Mouse (Mus musculus) MEL (cell line): ENCODE results near the gene Amt. TPM values are rescaled to one million over a fixed set of nuclear protein-coding genes. Genes with fewer than 3 reads are reported as not detected.

Experiments
- DNase-seq: peaks from one replicate; pipeline ENCODE4 v3.0.0; 2011; ENCODE audit warnings: low read depth, low spot score
- H3K27ac ChIP-seq: 2 replicates; pipeline ENCODE4 v1.5.1; 2012; ENCODE audit warnings: low read depth, mild to moderate bottlenecking, control low read depth, low read length, moderate library complexity; ENCODE audit not compliant: control insufficient read depth
- H3K27me3 ChIP-seq, 2 experiments: fragments of 150-350 bp in 1 of 2; sonication (generic) in 1 of 2; 2 replicates each; pipeline ENCODE4 v1.6.1; 2012; ENCODE audit warnings: low read length in 2 of 2, mild to moderate bottlenecking in 2 of 2, improper control_type of control experiment in 1 of 2, moderate library complexity in 1 of 2; ENCODE audit not compliant: insufficient read depth in 2 of 2, control insufficient read depth in 1 of 2
- H3K36me3 ChIP-seq, 2 experiments: 2 replicates each; pipeline ENCODE4 v1.6.1; 2012 to 2014; ENCODE audit warnings: low read length in 2 of 2, improper control_type of control experiment in 1 of 2, inconsistent platforms in 1 of 2, mild to moderate bottlenecking in 1 of 2; ENCODE audit not compliant: insufficient read depth in 2 of 2, control insufficient read depth in 1 of 2
- H3K4me1 ChIP-seq, 2 experiments: fragments of 150-350 bp in 1 of 2; sonication (generic) in 1 of 2; 2 replicates each; pipeline ENCODE4 v1.6.1; 2012; ENCODE audit warnings: low read length in 2 of 2, improper control_type of control experiment in 1 of 2, mild to moderate bottlenecking in 1 of 2; ENCODE audit not compliant: insufficient read depth in 2 of 2, control insufficient read depth in 1 of 2
- H3K4me3 ChIP-seq, 2 experiments: fragments of 150-350 bp in 1 of 2; sonication (generic) in 1 of 2; 2 replicates each; pipeline ENCODE4 v1.5.1; 2012; ENCODE audit warnings: low read depth in 2 of 2, low read length in 2 of 2, mild to moderate bottlenecking in 2 of 2, moderate library complexity in 2 of 2, control low read depth in 1 of 2, improper control_type of control experiment in 1 of 2; ENCODE audit not compliant: control insufficient read depth in 1 of 2, insufficient read depth in 1 of 2
- H3K79me2 ChIP-seq: 2 replicates; pipeline ENCODE4 v1.6.1; 2012; ENCODE audit warnings: mild to moderate bottlenecking, low read length, moderate library complexity; ENCODE audit not compliant: control insufficient read depth, poor library complexity, insufficient read depth
- H3K9ac ChIP-seq: 2 replicates; pipeline ENCODE4 v1.6.1; 2012; ENCODE audit warnings: low read depth, mild to moderate bottlenecking, control low read depth, low read length, moderate library complexity; ENCODE audit not compliant: control insufficient read depth, poor library complexity, severe bottlenecking
- H3K9me3 ChIP-seq: fragments of 150-350 bp; sonication (generic); replicated peaks from 2 replicates; pipeline ENCODE4 v1.6.1; 2012; ENCODE audit warnings: mild to moderate bottlenecking, low read length, improper control_type of control experiment, moderate library complexity; ENCODE audit not compliant: insufficient read depth
- BHLHE40 ChIP-seq: IDR thresholded peaks from 2 replicates; pipeline ENCODE4 v1.6.1; 2012; ENCODE audit warnings: low read depth, mild to moderate bottlenecking, inconsistent platforms, low read length, improper control_type of control experiment, borderline replicate concordance
- CHD2 ChIP-seq: IDR thresholded peaks from 2 replicates; pipeline ENCODE4 v1.6.1; 2011; ENCODE audit warnings: low read length, improper control_type of control experiment
- CTCF ChIP-seq, 3 experiments: IDR thresholded peaks in 2 of 3; conservative IDR thresholded peaks in 1 of 3; 2 replicates each; pipeline ENCODE4 v1.5.1; 2011 to 2012; ENCODE audit warnings: low read length in 3 of 3, low read depth in 2 of 3, mild to moderate bottlenecking in 2 of 3, improper control_type of control experiment in 1 of 3, inconsistent platforms in 1 of 3, mixed read lengths in 1 of 3, moderate library complexity in 1 of 3; ENCODE audit not compliant: control insufficient read depth in 1 of 3, insufficient read depth in 1 of 3, poor library complexity in 1 of 3, severe bottlenecking in 1 of 3
- E2F4 ChIP-seq: IDR thresholded peaks from 2 replicates; pipeline ENCODE4 v1.6.1; 2011; ENCODE audit warnings: low read depth, low read length, improper control_type of control experiment, borderline replicate concordance
- ELF1 ChIP-seq: IDR thresholded peaks from 2 replicates; pipeline ENCODE4 v1.6.1; 2014; ENCODE audit warnings: low read depth, mild to moderate bottlenecking, inconsistent platforms, low read length, improper control_type of control experiment, moderate library complexity
- ETS1 ChIP-seq: IDR thresholded peaks from 2 replicates; pipeline ENCODE4 v1.6.1; 2012; ENCODE audit warnings: low read depth, mild to moderate bottlenecking, inconsistent platforms, low read length, improper control_type of control experiment, moderate library complexity
- GABPA ChIP-seq: IDR thresholded peaks from 2 replicates; pipeline ENCODE4 v1.6.1; 2012; ENCODE audit warnings: low read depth, mild to moderate bottlenecking, inconsistent platforms, low read length, improper control_type of control experiment, moderate library complexity
- GATA1 ChIP-seq: IDR thresholded peaks from 2 replicates; pipeline ENCODE4 v1.6.1; 2011; ENCODE audit warnings: low read depth, low read length, improper control_type of control experiment
- JUND ChIP-seq: IDR thresholded peaks from 2 replicates; pipeline ENCODE4 v1.6.1; 2011; ENCODE audit warnings: low read depth, mild to moderate bottlenecking, improper control_type of control experiment, low read length
- KAT2A ChIP-seq: conservative IDR thresholded peaks from 2 replicates; pipeline ENCODE4 v1.6.1; 2012; ENCODE audit warnings: low read depth, low read length, improper control_type of control experiment, inconsistent platforms
- MAFK ChIP-seq: IDR thresholded peaks from 2 replicates; pipeline ENCODE4 v1.6.1; 2011; ENCODE audit warnings: low read depth, mild to moderate bottlenecking, low read length, improper control_type of control experiment, borderline replicate concordance
- MAX ChIP-seq: IDR thresholded peaks from 2 replicates; pipeline ENCODE4 v1.6.1; 2011; ENCODE audit warnings: low read length, improper control_type of control experiment
- MEF2A ChIP-seq: IDR thresholded peaks from 2 replicates; pipeline ENCODE4 v1.6.1; 2014; ENCODE audit warnings: low read depth, mild to moderate bottlenecking, inconsistent platforms, low read length, improper control_type of control experiment; ENCODE audit not compliant: poor library complexity, insufficient replicate concordance, severe bottlenecking; ENCODE audit errors: extremely low read depth
- MXI1 ChIP-seq: IDR thresholded peaks from 2 replicates; pipeline ENCODE4 v1.6.1; 2011; ENCODE audit warnings: mild to moderate bottlenecking, low read depth, low read length, improper control_type of control experiment
- NELFE ChIP-seq: IDR thresholded peaks from 2 replicates; pipeline ENCODE4 v1.6.1; 2011; ENCODE audit warnings: low read depth, low read length, improper control_type of control experiment
- NRF1 ChIP-seq: IDR thresholded peaks from 2 replicates; pipeline ENCODE4 v1.6.1; 2014; ENCODE audit warnings: low read depth, mild to moderate bottlenecking, inconsistent platforms, low read length, improper control_type of control experiment, moderate library complexity; ENCODE audit not compliant: poor library complexity, insufficient read depth, severe bottlenecking
- POLR2AphosphoS5 ChIP-seq: IDR thresholded peaks from 2 replicates; pipeline ENCODE4 v1.6.1; 2012; ENCODE audit warnings: low read depth, borderline replicate concordance, mild to moderate bottlenecking, inconsistent platforms, low read length, moderate library complexity, mixed read lengths
- RAD21 ChIP-seq: IDR thresholded peaks from 2 replicates; pipeline ENCODE4 v1.6.1; 2011; ENCODE audit warnings: mild to moderate bottlenecking, low read depth, low read length, improper control_type of control experiment
- SIN3A ChIP-seq: IDR thresholded peaks from 2 replicates; pipeline ENCODE4 v1.6.1; 2012; ENCODE audit warnings: low read length, improper control_type of control experiment, inconsistent platforms
- SMC3 ChIP-seq: IDR thresholded peaks from 2 replicates; pipeline ENCODE4 v1.6.1; 2011; ENCODE audit warnings: low read depth, low read length, improper control_type of control experiment
- TAL1 ChIP-seq: IDR thresholded peaks from 2 replicates; pipeline ENCODE4 v1.6.1; 2012; ENCODE audit warnings: mild to moderate bottlenecking, inconsistent platforms, low read length, moderate library complexity, mixed read lengths
- TBP ChIP-seq: IDR thresholded peaks from 2 replicates; pipeline ENCODE4 v1.8.0; 2011; ENCODE audit warnings: low read depth, low read length, improper control_type of control experiment
- USF2 ChIP-seq, 2 experiments: IDR thresholded peaks; 2 replicates each; pipeline ENCODE4 v1.6.1; 2011 to 2012; ENCODE audit warnings: improper control_type of control experiment in 2 of 2, low read length in 2 of 2, borderline replicate concordance in 1 of 2, inconsistent platforms in 1 of 2, low read depth in 1 of 2, mild to moderate bottlenecking in 1 of 2; ENCODE audit not compliant: insufficient read depth in 1 of 2
- ZC3H11A ChIP-seq: IDR thresholded peaks from 2 replicates; pipeline ENCODE4 v1.6.1; 2012; ENCODE audit warnings: low read depth, mild to moderate bottlenecking, inconsistent platforms, low read length, improper control_type of control experiment
- ZKSCAN1 ChIP-seq: IDR thresholded peaks from 2 replicates; pipeline ENCODE4 v1.6.1; 2012; ENCODE audit warnings: low read depth, mild to moderate bottlenecking, inconsistent platforms, low read length, improper control_type of control experiment, moderate library complexity
- ZMIZ1 ChIP-seq: IDR thresholded peaks from 2 replicates; pipeline ENCODE4 v1.6.1; 2012; ENCODE audit warnings: low read depth, mild to moderate bottlenecking, inconsistent platforms, low read length, improper control_type of control experiment, moderate library complexity
- ZNF384 ChIP-seq: IDR thresholded peaks from 2 replicates; pipeline ENCODE4 v1.6.1; 2012; ENCODE audit warnings: low read depth, mild to moderate bottlenecking, inconsistent platforms, low read length, improper control_type of control experiment
- polyA plus RNA-seq, 2 experiments: library from polyadenylated mRNA; stranded (reverse) in 1 of 2; unstranded in 1 of 2; fragments of >175 nt in 1 of 2; fragments of >200 nt in 1 of 2; gene quantifications; 2 replicates each; pipeline versions ENCODE4 v1.2.1 to v1.2.4; 2012; ENCODE audit warnings: low replicate concordance in 2 of 2, low read depth in 1 of 2; ENCODE audit not compliant: insufficient read length in 2 of 2, insufficient read depth in 1 of 2, missing spikeins in 1 of 2
- total RNA-seq: library from RNA; depleted of rRNA; stranded (reverse); fragments of 300-350 nt; gene quantifications from 2 replicates; pipeline ENCODE4 v1.2.3, GENCODE M21; 2012; rRNA removed

Gene Amt
- 0.15 and 0.26 TPM in 2 replicates for total RNA-seq
- under 1 TPM in 1 of 2 experiments, not detected in 1; 0.58 TPM for polyA plus RNA-seq

- DNase-seq = no peak
- no peak within 1 kb of the TSS for H3K27ac ChIP-seq
- TF ChIP-seq TAL1 (no peak), E2F4 (no peak), SMC3 (no peak), TBP (no peak), JUND (no peak), MAFK (no peak), MXI1 (no peak), ELF1 (no peak), ZKSCAN1 (no peak), MEF2A (no peak), POLR2AphosphoS5 (no peak), SIN3A (no peak), MAX (no peak), RAD21 (no peak), ZMIZ1 (no peak), NELFE (no peak), ETS1 (no peak)
- TF ChIP-seq, all 39 proteins: peak for 0
- H3K79me2 ChIP-seq = no peaks in the 10 kb centered on the region
- H3K4me3 ChIP-seq = no peak within 1 kb of the TSS
- no peaks in the 10 kb centered on the region for H3K36me3 ChIP-seq
- no peaks in the 10 kb centered on the region for H3K4me1 ChIP-seq
- no peaks in the 10 kb centered on the region for H3K9me3 ChIP-seq
- no peak within 1 kb of the TSS for H3K9ac ChIP-seq
- H3K27me3 ChIP-seq = no peaks in the 10 kb centered on the region
Measured at GRCm38 (mm10) chr9:108296453-108297355, at the start of gene Amt. Amt (plus strand) TSS chr9:108296853.

GRCm38 (mm10) chr9:108248957-108249356, 47.7 kb upstream of the Amt start:
- Histone ChIP-seq H3K27me3 (no peaks in the 10 kb centered on the region), H3K9ac (no peak overlapping the region), H3K4me3 (no peak overlapping the region), H3K4me1 (peaks cover 7 to 9% of the 10 kb centered on the region in 2 experiments), H3K36me3 (peaks cover 0 to 12% of the 10 kb centered on the region in 2 experiments; a peak in 2 of 4 replicates), H3K9me3 (no peaks in the 10 kb centered on the region), H3K79me2 (no peaks in the 10 kb centered on the region), H3K27ac (no peak overlapping the region)
- no peak for TF ChIP-seq KAT2A
- no peak for TF ChIP-seq MXI1
- TF ChIP-seq GABPA = no peak
- no peak for TF ChIP-seq CHD2
- TF ChIP-seq SIN3A = no peak
- no peak for TF ChIP-seq CTCF (IDR thresholded peaks at IDR 0.05 in 2 of 3, conservative IDR thresholded peaks at IDR 0.05 in 1 of 3; ENCODE audit: control insufficient read depth in 1 of 3, insufficient read depth in 1 of 3, low read depth in 2 of 3, low read length in 3 of 3, poor library complexity in 1 of 3, severe bottlenecking in 1 of 3)
- TF ChIP-seq ZC3H11A = no peak
- TF ChIP-seq RAD21 = no peak
- TF ChIP-seq ZNF384 = no peak
- no peak for TF ChIP-seq USF2 (IDR thresholded peaks at IDR 0.05; ENCODE audit: borderline replicate concordance in 1 of 2, insufficient read depth in 1 of 2, low read depth in 1 of 2, low read length in 2 of 2)
- TF ChIP-seq MEF2A = no peak
- TF ChIP-seq ZMIZ1 = no peak
- TF ChIP-seq GATA1 = no peak
- TF ChIP-seq NRF1 = no peak
- no peak for TF ChIP-seq BHLHE40
- no peak for DNase-seq
